33 mouse cellular contexts compared by ENCODE assay signal in the genomic region with DNA sequence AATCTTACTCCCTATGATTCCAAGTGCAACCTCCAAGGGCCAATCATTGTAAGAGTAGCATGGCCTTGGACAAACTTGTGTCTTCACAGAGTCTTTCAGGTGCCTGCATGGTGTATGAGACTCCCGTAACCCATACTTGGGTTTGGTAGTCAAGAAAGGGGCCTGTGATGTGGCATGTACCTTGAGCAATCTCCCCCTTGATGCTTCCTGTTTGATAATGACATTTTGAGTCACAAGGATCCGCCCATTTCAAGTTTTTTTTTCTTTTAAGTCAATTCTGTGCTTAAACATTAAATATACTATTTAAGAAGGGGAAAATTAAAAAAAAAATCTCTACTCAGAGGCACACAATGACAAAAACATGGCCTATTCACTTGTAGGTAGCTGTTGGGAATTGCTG. TPM values are rescaled to one million over a fixed set of nuclear protein-coding genes. Genes with fewer than 3 reads are reported as not detected.
A peak's percentile ranks its signal among the peaks of the same experiment; 100 is the strongest.
DNase-seq lines count a peak whose midpoint lies in the region; ATAC-seq and TF ChIP-seq lines count a peak whose summit lies in the region.
"Had no signal": no experiment of that assay in that cellular context is flagged by ENCODE, and none has a peak within 500 bp of the region (broad histone marks: within the 10 kb centered on the region; RNA-seq: fewer than 3 reads in every experiment).

No protein-coding gene starts in this region.

- H3K4me1 ChIP-seq in intestine, embryonic 16.5 days (ENCODE audit: control insufficient read depth, insufficient read depth, low read length) = peaks cover 10% of the 10 kb centered on the region
- no peaks in the 10 kb centered on the region for H3K4me1 ChIP-seq in intestine, postnatal 0 days (replicated peaks; ENCODE audit: control insufficient read depth, insufficient read depth, low read length)

- TF ChIP-seq CTCF in intestine, postnatal 0 days (IDR thresholded peaks at IDR 0.05; ENCODE audit: low read depth) = no peak

- H3K36me3 ChIP-seq in intestine, embryonic 16.5 days (ENCODE audit: control insufficient read depth, insufficient read depth, low read length) = no peaks in the 10 kb centered on the region
- H3K36me3 ChIP-seq in intestine, postnatal 0 days (ENCODE audit: control insufficient read depth, insufficient read depth) = no peaks in the 10 kb centered on the region
- H3K36me3 ChIP-seq: G1E; heart, embryonic 13.5 days; limb, embryonic 10.5 days; limb, embryonic 15.5 days; liver, embryonic 13.5 days; midbrain, embryonic 15.5 days; stomach, embryonic 15.5 days had no signal

- no peak overlapping the region for H3K9ac ChIP-seq in intestine, embryonic 16.5 days (ENCODE audit: low read depth, low read length)
- no peak overlapping the region for H3K9ac ChIP-seq in intestine, postnatal 0 days (ENCODE audit: low read depth, low read length)
- H3K9ac ChIP-seq: heart, embryonic 13.5 days; limb, embryonic 15.5 days; liver, embryonic 13.5 days; midbrain, embryonic 15.5 days; stomach, embryonic 15.5 days had no signal

- peak; percentile 86 for ATAC-seq in CD4-positive, CD25-positive, alpha-beta regulatory T cell, adult 4 months
- ATAC-seq in intestine, embryonic 16.5 days = no peak
- no peak for ATAC-seq in intestine, postnatal 0 days
- ATAC-seq: forebrain, embryonic 14.5 days; hindbrain, embryonic 16.5 days; midbrain, embryonic 15.5 days; Patski had no signal

- H3K27me3 ChIP-seq in intestine, embryonic 16.5 days (replicated peaks; ENCODE audit: control insufficient read depth, insufficient read depth, low read length) = no peaks in the 10 kb centered on the region
- no peaks in the 10 kb centered on the region for H3K27me3 ChIP-seq in intestine, postnatal 0 days (replicated peaks; ENCODE audit: control insufficient read depth, insufficient read depth, low read length)
- H3K27me3 ChIP-seq: heart, embryonic 13.5 days; limb, embryonic 15.5 days; liver, embryonic 13.5 days; midbrain, embryonic 15.5 days; Patski; stomach, embryonic 15.5 days had no signal

- no peak overlapping the region for H3K4me2 ChIP-seq in intestine, embryonic 16.5 days (ENCODE audit: low read depth, low read length)
- H3K4me2 ChIP-seq in intestine, postnatal 0 days (replicated peaks; ENCODE audit: low read depth) = no peak overlapping the region
- H3K4me2 ChIP-seq: heart, embryonic 13.5 days; limb, embryonic 15.5 days; liver, embryonic 13.5 days; midbrain, embryonic 15.5 days; stomach, embryonic 15.5 days had no signal

- no peak overlapping the region for H3K4me3 ChIP-seq in intestine, embryonic 16.5 days (ENCODE audit: low read length)
- H3K4me3 ChIP-seq in intestine, postnatal 0 days (ENCODE audit: low read depth, low read length) = no peak overlapping the region
- H3K4me3 ChIP-seq: gastrocnemius, adult 2 months; heart, adult 2 months; heart, embryonic 13.5 days; layer of hippocampus, adult 2 months; limb, embryonic 10.5 days; limb, embryonic 15.5 days; liver, embryonic 13.5 days; midbrain, embryonic 10.5 days; midbrain, embryonic 15.5 days; stomach, embryonic 15.5 days had no signal

- peak; percentile 77 for DNase-seq in 416B (ENCODE audit: low read depth)
- DNase-seq in induced T-regulatory cell, adult 2 months (ENCODE audit: low read depth) = peak; percentile 53
- peak; percentile 59 for DNase-seq in thymus, postnatal 0 days (ENCODE audit: low spot score)
- no peak for DNase-seq in layer of hippocampus, postnatal 36 days
- DNase-seq in kidney, adult 11 months = no peak
- DNase-seq: adrenal gland, adult 2 months; cerebellum, adult 9-10 months; cerebellum, postnatal 36 days; gastrocnemius, adult 2 months; gastrocnemius, postnatal 36 days; heart, adult 2 months; heart, postnatal 14 days; kidney, adult 18-20 months; kidney, postnatal 36 days; liver, embryonic 13.5 days; lung, adult 2 months; lung, postnatal 10 days; right cerebral cortex, postnatal 25 days had no signal

- 95% methylated on average over 2 of the region's 2 CpGs for WGBS in intestine, embryonic 16.5 days
- WGBS in intestine, postnatal 0 days = 92% methylated on average over 2 of the region's 2 CpGs

- no peaks in the 10 kb centered on the region for H3K9me3 ChIP-seq in intestine, embryonic 16.5 days (ENCODE audit: control insufficient read depth, low read length)
- H3K9me3 ChIP-seq in intestine, postnatal 0 days (ENCODE audit: control insufficient read depth) = no peaks in the 10 kb centered on the region
- H3K9me3 ChIP-seq: G1E; heart, embryonic 13.5 days; limb, embryonic 10.5 days; limb, embryonic 15.5 days; liver, embryonic 13.5 days; midbrain, embryonic 10.5 days; midbrain, embryonic 15.5 days; stomach, embryonic 15.5 days had no signal

- H3K27ac ChIP-seq in intestine, embryonic 16.5 days (ENCODE audit: low read length) = no peak overlapping the region
- H3K27ac ChIP-seq in intestine, postnatal 0 days (ENCODE audit: low read depth, low read length) = no peak overlapping the region
- H3K27ac ChIP-seq: gastrocnemius, adult 2 months; heart, adult 2 months; heart, embryonic 13.5 days; layer of hippocampus, adult 2 months; limb, embryonic 10.5 days; limb, embryonic 15.5 days; liver, embryonic 13.5 days; macrophage; midbrain, embryonic 10.5 days; midbrain, embryonic 15.5 days; stomach, embryonic 15.5 days had no signal

RNA-seq across cellular contexts. Expression of gene Tspan5, which starts 15.3 kb away (rescaled TPM):
- polyA plus RNA-seq in CD4-positive, CD25-positive, alpha-beta regulatory T cell, adult 4 months (2017; shearing (Covaris generic)) = 1 to 10 TPM; 4.3 to 4.5 TPM
- 16.8 and 17.5 TPM in 2 replicates for polyA plus RNA-seq in thymus, postnatal 0 days (2015; fragmentation: Nextera tagmentation; extraction: Ambion mirVana)
- 100 to 1,000 TPM; 208 to 210 TPM for total RNA-seq in layer of hippocampus, postnatal 36 days (2021)
- polyA plus RNA-seq in intestine, embryonic 16.5 days (2015; fragmentation: Nextera tagmentation; extraction: Ambion mirVana) = 11.5 and 12.4 TPM in 2 replicates
- 6.4 and 7.4 TPM in 2 replicates for polyA plus RNA-seq in intestine, postnatal 0 days (2015; fragmentation: Nextera tagmentation; extraction: Ambion mirVana)
- polyA plus RNA-seq: G1E had no signal

Comparison
In these comparisons a context has a peak if more than half of its experiments do, and no peak if none do; other contexts are left out.
1. DNase-seq: peak in 416B (single experiment), induced T-regulatory cell, adult 2 months (single experiment) and thymus, postnatal 0 days (single experiment); none in layer of hippocampus, postnatal 36 days (0 of 2) and kidney, adult 11 months (single experiment).